Mouse (Mus musculus) hindbrain, embryonic 11.5 days (tissue): ENCODE measurements around the gene Lekr1. TPM values are rescaled to one million over a fixed set of nuclear protein-coding genes. Genes with fewer than 3 reads are reported as not detected.

Experiments
- ATAC-seq: fragments of 200-750 bp; cut with Nextera tagmentation; 2 replicates; pipeline ENCODE4 v1.8.0; 2017; ENCODE audit warnings: mild to moderate bottlenecking, moderate TSS enrichment, moderate library complexity; ENCODE audit not compliant: low FRiP score
- DNase-seq: peaks from one replicate; pipeline ENCODE4 v3.0.0-alpha.2; 2015; ENCODE audit warnings: low spot score
- H3K27ac ChIP-seq: fragments of 300-500 bp; sonication (generic); 2 replicates; pipeline ENCODE4 v1.5.1; 2014; ENCODE audit warnings: mild to moderate bottlenecking, low read depth, low read length
- H3K27me3 ChIP-seq: fragments of 300-500 bp; sonication (generic); 2 replicates; pipeline ENCODE4 v1.6.1; 2014; ENCODE audit warnings: mild to moderate bottlenecking, low read length, moderate library complexity, mixed read lengths; ENCODE audit not compliant: control insufficient read depth, insufficient read depth
- H3K36me3 ChIP-seq: fragments of 300-500 bp; sonication (generic); 2 replicates; pipeline ENCODE4 v1.6.1; 2014; ENCODE audit warnings: mild to moderate bottlenecking, low read length, moderate library complexity, mixed read lengths; ENCODE audit not compliant: control insufficient read depth, insufficient read depth
- H3K4me1 ChIP-seq: fragments of 300-500 bp; sonication (generic); replicated peaks from 2 replicates; pipeline ENCODE4 v1.6.1; 2014; ENCODE audit warnings: low read length, mixed read lengths; ENCODE audit not compliant: control insufficient read depth, insufficient read depth
- H3K4me2 ChIP-seq: fragments of 300-500 bp; sonication (generic); replicated peaks from 2 replicates; pipeline ENCODE4 v1.6.1; 2014; ENCODE audit warnings: mild to moderate bottlenecking, low read depth, low read length
- H3K4me3 ChIP-seq: fragments of 300-500 bp; sonication (generic); 2 replicates; pipeline ENCODE4 v1.5.1; 2014; ENCODE audit warnings: low read depth, low read length
- H3K9ac ChIP-seq: fragments of 300-500 bp; sonication (generic); 2 replicates; pipeline ENCODE4 v1.6.1; 2014; ENCODE audit warnings: low read depth, low read length
- H3K9me3 ChIP-seq: fragments of 300-500 bp; sonication (generic); 2 replicates; pipeline ENCODE4 v1.6.1; 2016; ENCODE audit warnings: low read length; ENCODE audit not compliant: control insufficient read depth
- WGBS: fragments of 180-500 bp; shearing (Covaris S2); extraction: QIAGEN DNeasy Blood & Tissue Kit; methylation state at CpG from one replicate; pipeline ENCODE4 v1.1.7; 2014; 5-methylcytosine and 5-hydroxymethylcytosine counted together
- polyA plus RNA-seq: library from polyadenylated mRNA; unstranded; fragments of >200 nt; fragmentation: Nextera tagmentation; extraction: Ambion mirVana; gene quantifications from 2 replicates; pipeline ENCODE4 v1.2.1, GENCODE M21; 2014

The Lekr1 gene
- 7.2 and 7.6 TPM in 2 replicates for polyA plus RNA-seq

- Histone ChIP-seq H3K27ac (no peak within 1 kb of the TSS), H3K4me1 (no peaks in the 10 kb centered on the region), H3K36me3 (no peaks in the 10 kb centered on the region), H3K9me3 (no peaks in the 10 kb centered on the region), H3K4me2 (peak within 1 kb of the TSS; percentile 58), H3K9ac (peak within 1 kb of the TSS; percentile 50), H3K4me3 (peak within 1 kb of the TSS; percentile 58), H3K27me3 (no peaks in the 10 kb centered on the region)
- peak; percentile 96 for ATAC-seq
- DNase-seq = peak; percentile 94
- WGBS = 2% methylated on average over 73 of the region's 73 CpGs
Observed at GRCm38 (mm10) chr3:65665977-65666766, at the start of gene Lekr1. TSS of gene Lekr1 (plus strand) at chr3:65666228.

DNA sequence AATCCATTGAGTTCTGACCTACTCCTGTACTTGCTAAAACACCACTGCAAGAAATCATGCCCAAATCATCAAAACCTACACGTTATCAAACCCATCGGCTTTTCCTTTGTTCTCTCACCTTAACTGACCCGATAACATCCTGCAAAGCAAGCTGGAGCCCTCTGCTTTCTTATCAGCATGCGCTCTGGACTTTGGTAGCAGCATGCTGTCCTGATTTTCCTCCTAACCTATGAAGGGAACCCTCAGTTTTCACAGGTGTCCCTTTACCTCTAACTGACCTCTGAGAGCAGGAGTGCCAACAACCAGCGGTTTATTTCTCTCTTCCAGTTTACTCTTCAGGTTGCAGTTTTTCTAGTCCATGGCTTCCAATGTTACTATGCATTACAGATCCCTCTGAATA lies 48.5 kb upstream of the Lekr1 start:
- Histone ChIP-seq H3K4me3 (no peak overlapping the region), H3K4me2 (no peak overlapping the region), H3K4me1 (no peaks in the 10 kb centered on the region), H3K9me3 (no peaks in the 10 kb centered on the region), H3K9ac (no peak overlapping the region), H3K27me3 (no peaks in the 10 kb centered on the region), H3K36me3 (no peaks in the 10 kb centered on the region), H3K27ac (no peak overlapping the region)
- ATAC-seq = no peak
- WGBS = 75% methylated on average over 5 of the region's 5 CpGs
- DNase-seq = no peak

GRCm38 (mm10) chr3:65619340-65619739 lies 46.7 kb upstream of the Lekr1 start:
- 92% methylated on average over 4 of the region's 4 CpGs for WGBS
- ATAC-seq = no peak

GRCm38 (mm10) chr3:65623057-65623456 lies 43.0 kb upstream of the Lekr1 start:
- Histone ChIP-seq H3K9ac (no peak overlapping the region), H3K9me3 (no peaks in the 10 kb centered on the region), H3K27me3 (no peaks in the 10 kb centered on the region), H3K4me3 (no peak overlapping the region), H3K36me3 (no peaks in the 10 kb centered on the region), H3K4me1 (no peaks in the 10 kb centered on the region), H3K27ac (no peak overlapping the region), H3K4me2 (no peak overlapping the region)
- 96% methylated on average over 6 of the region's 6 CpGs for WGBS
- ATAC-seq (no peak), DNase-seq (no peak)

More at GRCm38 (mm10) chr3:65619340-65619739, 46.7 kb upstream of the Lekr1 start:
- no peak overlapping the region for H3K27ac ChIP-seq
- H3K4me2 ChIP-seq = no peak overlapping the region
- H3K36me3 ChIP-seq = no peaks in the 10 kb centered on the region
- H3K4me1 ChIP-seq = no peaks in the 10 kb centered on the region
- no peaks in the 10 kb centered on the region for H3K27me3 ChIP-seq
- H3K9me3 ChIP-seq = no peaks in the 10 kb centered on the region
- no peak for DNase-seq
- H3K4me3 ChIP-seq = no peak overlapping the region
- H3K9ac ChIP-seq = no peak overlapping the region

DNA sequence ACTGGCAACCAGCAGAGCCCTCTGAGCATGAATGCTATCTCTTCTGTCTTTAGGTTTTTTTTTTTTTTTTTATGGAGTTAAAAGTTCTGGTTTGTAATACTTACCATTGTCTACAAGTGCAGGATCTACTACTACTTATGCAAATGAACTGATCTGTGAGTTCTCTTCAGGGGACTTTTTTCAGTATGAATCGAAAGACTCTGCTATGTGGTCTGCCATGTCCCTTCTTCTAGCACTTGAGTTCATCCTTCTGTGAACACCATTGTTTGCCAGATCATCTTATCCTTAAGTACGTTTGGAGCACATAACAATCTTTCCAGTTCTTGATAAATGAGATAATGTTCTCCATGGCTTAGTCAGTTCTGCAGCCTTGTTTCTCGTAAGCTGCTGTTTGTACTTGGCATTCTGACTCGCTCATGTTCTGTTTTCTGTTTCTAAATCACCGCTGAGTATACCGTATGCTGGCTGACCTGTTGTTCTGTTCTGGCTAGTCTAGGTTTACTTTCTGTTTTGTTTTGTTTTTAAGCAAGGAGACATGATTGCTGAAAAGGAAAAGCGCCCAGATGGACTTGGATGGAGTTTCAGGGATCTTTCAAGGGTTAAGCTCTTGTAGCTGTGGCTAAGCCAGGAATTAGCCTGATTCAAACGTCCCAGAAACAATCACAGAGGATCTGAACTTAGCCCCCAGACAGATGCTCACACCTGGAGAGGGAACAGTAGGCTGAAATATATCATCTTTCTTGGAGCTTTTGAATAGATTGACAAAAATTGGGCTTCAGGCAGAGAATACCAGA lies 40.3 kb upstream of the Lekr1 start:
- no peak overlapping the region for H3K4me3 ChIP-seq
- no peak overlapping the region for H3K4me2 ChIP-seq
- H3K27me3 ChIP-seq = no peaks in the 10 kb centered on the region
- DNase-seq (no peak), ATAC-seq (no peak)
- WGBS = 79% methylated on average over 8 of the region's 8 CpGs
- H3K27ac ChIP-seq = no peak overlapping the region
- H3K36me3 ChIP-seq = no peaks in the 10 kb centered on the region
- no peaks in the 10 kb centered on the region for H3K4me1 ChIP-seq
- H3K9ac ChIP-seq = no peak overlapping the region
- H3K9me3 ChIP-seq = no peaks in the 10 kb centered on the region

DNA sequence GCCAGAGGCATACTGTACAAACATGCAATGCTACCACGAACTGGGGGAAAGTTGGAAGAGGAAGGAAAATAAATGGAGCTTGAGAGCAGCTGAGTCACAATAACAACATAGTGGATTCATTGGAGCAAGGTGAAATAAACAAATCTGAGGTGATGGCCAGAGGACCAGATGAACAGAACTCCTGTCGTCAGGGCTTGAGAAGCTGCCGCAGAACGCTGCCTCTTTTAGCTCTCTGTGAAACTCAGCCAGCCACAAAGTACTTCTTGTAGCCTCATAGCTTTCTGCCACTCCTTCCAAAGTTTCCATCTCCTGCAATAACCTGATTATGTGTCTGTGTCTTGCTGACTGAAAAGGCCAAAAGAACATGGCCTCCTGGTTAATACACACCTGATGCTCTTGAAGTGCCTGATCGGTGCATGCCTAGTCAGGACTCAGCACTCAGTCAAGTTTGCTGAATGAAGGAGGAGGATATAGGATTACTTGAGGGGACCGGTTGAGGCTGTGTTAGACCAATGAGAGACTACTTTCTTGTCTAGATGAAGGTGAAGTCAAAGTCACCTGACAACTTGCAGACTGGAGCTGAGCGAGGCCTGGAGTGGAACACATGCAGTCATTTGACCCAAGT lies 39.6 kb upstream of the Lekr1 start:
- no peak overlapping the region for H3K27ac ChIP-seq
- ATAC-seq = no peak
- DNase-seq = no peak

GRCm38 (mm10) chr3:65627021-65627706 lies 38.9 kb upstream of the Lekr1 start:
- 53% methylated on average over 6 of the region's 6 CpGs for WGBS
- ATAC-seq (peak; percentile 82), DNase-seq (peak; percentile 28)
- H3K9ac ChIP-seq = no peak overlapping the region
- no peaks in the 10 kb centered on the region for H3K4me1 ChIP-seq
- H3K36me3 ChIP-seq = no peaks in the 10 kb centered on the region
- H3K27me3 ChIP-seq = no peaks in the 10 kb centered on the region
- H3K27ac ChIP-seq = no peak overlapping the region
- no peaks in the 10 kb centered on the region for H3K9me3 ChIP-seq
- no peak overlapping the region for H3K4me2 ChIP-seq
- H3K4me3 ChIP-seq = no peak overlapping the region

More for the DNA sequence above, 39.6 kb upstream of the Lekr1 start:
- Histone ChIP-seq H3K27me3 (no peaks in the 10 kb centered on the region), H3K4me3 (no peak overlapping the region), H3K4me1 (no peaks in the 10 kb centered on the region), H3K9ac (no peak overlapping the region), H3K4me2 (no peak overlapping the region), H3K36me3 (no peaks in the 10 kb centered on the region), H3K9me3 (no peaks in the 10 kb centered on the region)
- 84% methylated on average over 7 of the region's 7 CpGs for WGBS

DNA sequence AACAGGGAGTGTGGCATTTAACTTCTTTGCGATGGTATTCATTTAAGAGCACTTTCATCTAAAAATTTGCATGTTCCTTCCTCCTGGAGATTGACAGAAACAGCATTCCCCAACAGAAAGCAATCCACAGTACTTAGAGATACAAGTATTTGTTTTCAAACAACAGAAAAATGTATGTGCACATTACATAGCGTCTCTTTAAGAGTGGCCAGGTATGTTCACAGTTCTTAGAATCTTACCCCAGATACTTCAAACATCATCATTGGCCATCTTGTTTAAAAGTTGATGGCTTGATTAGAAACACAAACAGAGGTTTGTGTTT lies 38.4 kb upstream of the Lekr1 start:
- H3K4me2 ChIP-seq = no peak overlapping the region
- H3K27ac ChIP-seq = no peak overlapping the region
- H3K36me3 ChIP-seq = no peaks in the 10 kb centered on the region
- ATAC-seq (no peak), DNase-seq (no peak)
- WGBS = 90% methylated on average over 2 of the region's 2 CpGs
- H3K4me1 ChIP-seq = no peaks in the 10 kb centered on the region
- H3K27me3 ChIP-seq = no peaks in the 10 kb centered on the region
- no peak overlapping the region for H3K4me3 ChIP-seq
- no peak overlapping the region for H3K9ac ChIP-seq
- H3K9me3 ChIP-seq = no peaks in the 10 kb centered on the region
